Mouse (Mus musculus) frontal cortex, postnatal 36 days (tissue): ENCODE data around the gene Rpl36-ps4.

Experiments used
- DNase-seq, 2 experiments: peaks; one replicate each; pipeline ENCODE4 v3.0.0; 2022; ENCODE audit warnings: low spot score in 2 of 2

Gene Rpl36-ps4

DNA sequence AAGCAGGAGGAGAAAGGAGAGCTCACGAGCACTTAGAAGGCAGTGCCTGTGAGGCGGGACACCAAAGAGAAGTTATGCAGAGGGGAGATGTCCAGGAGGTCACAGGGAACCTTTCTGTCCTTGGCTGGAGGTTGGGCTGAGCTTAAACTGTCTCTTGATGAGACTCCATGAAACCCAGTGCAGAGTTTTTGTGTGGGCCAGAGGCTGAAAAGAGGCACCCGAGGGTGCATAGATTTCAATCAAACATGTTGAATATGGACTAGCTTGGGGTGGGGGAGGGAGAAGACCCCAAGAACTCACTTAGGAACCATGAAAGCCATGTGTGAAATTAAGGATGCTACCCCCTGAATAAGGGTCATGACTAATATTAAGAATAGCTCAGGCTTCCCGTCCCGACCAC, at the start of gene Rpl36-ps4:
Gene Rpl36-ps4, plus strand, starts transcription at position 301 of the 400 bp plus-strand sequence.
- DNase-seq = no peak

- no peak for DNase-seq
Observed at GRCm38 (mm10) chr17:87871461-87872126, 49.2 kb upstream of the Rpl36-ps4 start.

DNA sequence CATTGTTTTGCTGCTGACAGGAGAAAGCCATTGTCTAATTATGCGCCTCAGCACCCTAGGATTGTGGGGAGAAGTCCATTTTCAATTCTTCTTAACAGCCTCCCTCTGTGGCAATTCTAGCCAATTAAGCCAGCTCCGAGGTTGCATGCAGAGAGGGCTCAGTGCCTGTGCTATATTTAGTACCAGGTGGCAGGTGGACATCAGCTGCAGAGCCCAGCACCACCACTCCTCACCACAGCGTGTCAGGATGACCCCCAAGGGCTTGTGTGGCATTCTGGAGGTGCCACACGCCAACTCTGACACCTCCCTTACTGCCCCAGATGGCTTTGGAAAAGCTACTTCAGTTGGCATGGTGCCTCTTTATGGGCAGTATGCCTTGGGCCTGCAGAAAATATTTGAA, 48.5 kb upstream of the Rpl36-ps4 start:
- DNase-seq = no peak

DNA sequence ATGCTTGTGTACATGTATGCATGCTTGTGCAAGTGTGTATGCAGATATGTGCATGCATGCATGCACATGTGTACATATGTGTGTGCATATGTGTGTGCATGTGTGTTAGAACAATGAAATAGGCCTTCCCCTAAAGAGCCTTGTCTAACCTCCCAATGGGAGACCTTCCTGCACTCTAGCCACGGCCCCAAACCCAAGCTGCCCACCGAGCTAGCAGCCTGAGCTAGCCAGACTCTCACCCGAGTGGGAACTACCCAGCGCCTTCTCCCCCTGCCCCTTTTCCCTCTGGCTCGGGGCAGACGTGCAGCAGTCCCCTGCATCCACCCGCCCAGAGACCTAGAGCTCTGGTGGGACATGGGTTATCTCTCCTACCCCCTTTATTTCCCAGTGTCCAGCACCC, 47.3 kb upstream of the Rpl36-ps4 start:
- no peak for DNase-seq

DNA sequence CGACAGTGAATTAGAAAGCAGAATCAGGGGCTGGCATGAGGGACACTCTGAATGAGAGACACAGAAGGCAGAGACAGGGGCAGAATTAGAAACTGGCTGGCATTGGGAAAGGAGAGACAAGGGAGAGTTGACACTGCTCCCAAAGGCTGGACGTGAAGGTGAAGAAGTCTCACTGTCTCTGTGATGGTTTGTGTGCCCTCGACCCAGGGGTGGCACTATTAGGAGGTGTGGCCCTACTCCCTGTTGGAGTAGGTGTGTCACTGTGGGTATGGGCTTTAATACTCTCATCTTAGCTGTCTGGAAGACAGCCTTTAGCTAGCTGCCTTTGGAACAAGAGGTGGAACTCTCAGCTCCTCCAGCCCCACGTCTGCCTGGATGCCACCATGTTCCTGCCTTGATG, 46.8 kb upstream of the Rpl36-ps4 start:
- DNase-seq = no peak

GRCm38 (mm10) chr17:87875346-87875920, 45.3 kb upstream of the Rpl36-ps4 start:
- DNase-seq = no peak

DNA sequence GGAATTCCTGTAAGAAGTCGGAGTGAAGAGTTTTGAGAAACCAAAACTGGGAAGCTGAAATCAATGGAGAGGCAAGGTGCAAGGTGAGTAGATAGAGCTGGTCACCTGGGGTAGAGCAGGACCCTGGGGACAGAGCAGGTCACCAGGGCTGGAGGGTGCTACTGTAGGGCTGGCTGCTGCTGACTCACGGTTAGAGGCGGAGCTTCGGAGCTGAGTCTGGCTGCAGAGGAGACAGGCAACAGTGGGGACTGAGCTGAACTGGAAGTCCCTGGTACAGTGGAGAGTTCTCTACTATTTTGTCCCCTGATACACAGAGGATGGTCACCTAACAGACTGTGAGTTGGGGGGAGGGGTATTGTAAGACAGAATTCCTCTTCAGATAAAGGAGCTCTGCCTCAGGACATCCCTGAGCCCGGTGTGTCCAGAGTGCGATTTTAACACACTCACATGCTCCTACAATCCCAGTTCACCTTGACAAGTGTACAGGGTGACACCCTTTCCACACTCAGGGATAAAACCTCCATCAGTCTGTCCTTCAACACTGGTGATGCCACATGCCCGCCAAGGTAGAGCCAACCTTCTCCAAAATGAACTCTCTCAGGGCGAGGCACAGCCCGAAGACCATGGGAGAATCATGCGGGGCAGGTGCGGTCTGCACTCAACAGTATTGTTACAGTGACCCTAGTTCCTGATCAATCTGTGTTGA, 44.3 kb upstream of the Rpl36-ps4 start:
- no peak for DNase-seq

DNA sequence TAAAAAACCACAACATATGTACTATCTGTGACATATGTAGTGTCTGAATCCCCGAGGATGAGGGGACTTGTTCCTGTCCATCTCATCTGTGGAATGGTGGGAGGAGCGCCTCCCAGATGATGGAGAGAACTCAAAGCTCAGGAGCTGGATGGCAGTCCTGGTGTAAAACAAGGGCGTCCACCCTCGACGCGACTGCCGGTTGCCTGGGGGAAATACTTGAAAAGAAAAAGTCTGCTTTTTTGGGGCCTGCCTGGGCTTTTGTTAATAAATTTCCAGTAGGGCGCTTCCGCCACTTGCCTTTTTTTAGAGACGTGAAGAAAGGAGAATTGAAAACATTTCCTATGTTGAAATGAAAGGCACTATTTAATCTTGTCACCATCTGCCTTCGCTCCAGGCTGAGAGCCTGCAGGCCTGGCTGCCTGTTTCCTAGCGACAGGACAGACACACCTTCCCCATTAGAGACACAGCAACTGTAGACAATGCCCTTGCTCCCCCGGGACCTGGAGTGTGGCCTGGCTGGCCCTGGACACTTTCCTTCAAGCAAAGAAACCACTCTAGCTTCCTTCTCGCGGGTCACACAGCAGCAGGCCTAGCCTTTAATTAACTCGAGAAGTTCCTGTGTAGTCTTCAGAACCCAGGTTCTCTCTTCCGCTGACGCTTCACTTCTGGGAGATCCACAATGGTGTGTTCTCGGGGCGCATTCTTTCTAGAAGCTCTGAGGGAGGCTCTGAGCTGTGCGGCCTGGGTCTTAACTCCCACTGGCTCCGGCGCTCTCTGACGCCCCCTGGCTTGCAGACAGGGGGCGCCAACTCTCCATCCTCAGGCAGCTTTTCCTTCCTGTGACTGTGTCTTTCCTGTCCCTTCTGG, 43.3 kb upstream of the Rpl36-ps4 start:
- DNase-seq = peak; percentile 29 to 49

GRCm38 (mm10) chr17:87878556-87879483, 42.0 kb upstream of the Rpl36-ps4 start:
- no peak for DNase-seq

- no peak for DNase-seq
Observed at GRCm38 (mm10) chr17:87879484-87880225, 41.1 kb upstream of the Rpl36-ps4 start.

- peak in 1 of 2 experiments; percentile 35 for DNase-seq
Observed at GRCm38 (mm10) chr17:87882594-87882993, 38.2 kb upstream of the Rpl36-ps4 start.

- DNase-seq = no peak
Observed at GRCm38 (mm10) chr17:87897175-87897574, 23.6 kb upstream of the Rpl36-ps4 start.

DNA sequence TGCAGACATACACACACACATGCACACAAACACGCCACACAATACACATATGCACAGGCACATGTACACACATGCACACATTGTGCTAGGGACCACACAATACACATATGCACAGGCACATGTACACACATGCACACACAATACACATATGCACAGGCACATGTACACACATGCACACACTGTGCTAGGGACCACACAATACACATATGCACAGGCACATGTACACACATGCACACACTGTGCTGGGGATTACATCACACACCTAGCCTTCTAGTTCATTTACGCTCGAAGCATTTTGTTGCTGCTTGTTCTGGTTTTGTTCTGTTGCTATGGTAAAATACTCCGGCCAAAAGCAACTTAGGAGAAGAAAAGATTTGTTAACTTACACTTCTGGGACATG, 20.1 kb upstream of the Rpl36-ps4 start:
- DNase-seq = no peak

GRCm38 (mm10) chr17:87901163-87901562, 19.6 kb upstream of the Rpl36-ps4 start:
- DNase-seq = no peak

- DNase-seq = no peak
Observed at GRCm38 (mm10) chr17:87903213-87903612, 17.6 kb upstream of the Rpl36-ps4 start.

DNA sequence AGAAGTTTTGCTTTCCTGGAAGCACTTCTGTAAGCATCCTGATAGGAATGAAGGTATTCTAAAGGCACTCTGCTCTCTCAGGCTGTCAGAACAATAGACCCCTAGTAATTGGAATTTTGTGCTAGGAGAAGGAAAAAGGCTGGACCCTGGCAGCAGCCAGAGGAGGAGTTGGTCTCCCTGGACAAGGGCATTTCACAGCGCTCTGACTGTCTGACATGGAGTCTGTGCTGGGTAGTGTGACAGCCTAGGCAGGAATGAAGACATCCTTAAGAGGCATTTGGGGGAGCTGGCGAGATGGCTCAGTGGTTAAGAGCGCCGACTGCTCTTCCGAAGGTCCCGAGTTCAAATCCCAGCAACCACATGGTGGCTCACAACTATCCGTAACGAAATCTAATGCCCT, 17.1 kb upstream of the Rpl36-ps4 start:
- DNase-seq = no peak

DNA sequence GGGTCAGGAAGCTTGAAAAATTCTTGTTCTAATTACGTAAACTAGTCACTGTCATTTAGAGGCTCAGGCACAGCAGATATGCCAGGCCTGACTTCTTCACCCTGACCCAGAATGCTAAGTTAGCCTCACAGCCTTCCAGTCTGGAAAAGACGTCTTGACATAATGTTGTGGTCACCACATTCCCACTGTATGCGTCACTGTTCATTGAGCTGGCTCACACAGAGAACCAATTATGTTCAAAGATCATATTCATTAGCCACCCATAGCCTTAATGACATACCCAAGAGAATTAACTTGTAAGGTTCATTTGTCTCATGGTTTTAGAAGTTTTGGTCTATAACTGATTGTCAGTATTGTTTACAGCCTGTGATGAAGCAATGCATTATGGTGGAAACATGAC, 5.4 kb upstream of the Rpl36-ps4 start:
- DNase-seq = no peak

GRCm38 (mm10) chr17:87918121-87918520, 2.7 kb upstream of the Rpl36-ps4 start:
- DNase-seq = peak; percentile 23 to 24

- no peak for DNase-seq
Observed at GRCm38 (mm10) chr17:87934326-87934725, 13.5 kb downstream of the Rpl36-ps4 start.

DNA sequence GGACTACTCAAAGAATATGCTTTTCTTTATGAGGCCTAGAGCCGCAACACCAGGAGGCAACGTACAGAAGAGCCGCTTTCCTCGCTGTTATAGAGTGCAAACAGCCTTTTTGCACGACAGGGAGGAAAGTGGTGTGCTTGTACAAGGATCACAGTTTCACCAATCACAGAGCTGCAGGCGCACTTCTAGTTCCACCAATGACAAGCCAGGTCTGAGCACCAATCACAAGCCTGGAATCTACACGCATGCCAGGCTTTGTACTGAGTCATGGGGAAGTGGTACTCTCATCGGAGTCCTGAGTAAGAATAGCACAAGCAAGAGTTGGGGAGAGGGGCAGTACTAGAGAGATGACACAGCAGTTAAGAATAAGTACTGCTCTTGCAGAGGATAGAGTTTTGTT, 14.0 kb downstream of the Rpl36-ps4 start:
- DNase-seq = no peak
